Mouse (Mus musculus) B cell, adult 2 months (primary cell): ENCODE measurements at regions not wholly inside any gene's neighbourhood (a gene's known extent, or its start where the extent isn't known, plus 50 kb on each side); places are given as distances from the start of the nearest gene placed in this dataset.
A peak's percentile ranks its signal among the peaks of the same experiment; 100 is the strongest.

Source experiments
- DNase-seq, 2 experiments: peaks; one replicate each; pipeline ENCODE4 v3.0.0; 2022

DNA sequence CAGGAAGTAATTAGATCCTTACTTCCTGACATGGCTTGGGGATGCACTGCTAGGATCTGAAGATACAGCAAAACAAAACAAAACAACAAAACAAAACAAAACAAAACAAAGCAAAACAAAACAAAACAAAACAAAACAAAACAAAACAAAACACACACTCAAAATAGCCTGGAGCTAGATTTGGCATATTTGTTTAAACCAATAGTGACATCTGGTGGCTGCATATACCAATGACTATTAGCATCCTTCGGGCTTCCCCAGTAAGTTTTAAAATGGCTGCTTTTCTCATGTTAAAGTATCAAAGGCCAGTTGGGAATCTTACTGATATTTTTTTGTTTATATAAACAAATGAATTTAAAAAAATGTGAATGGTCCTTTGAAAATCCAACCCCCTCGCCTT, 52.9 kb upstream of the Ica1 start:
- peak; percentile 9 for DNase-seq

DNA sequence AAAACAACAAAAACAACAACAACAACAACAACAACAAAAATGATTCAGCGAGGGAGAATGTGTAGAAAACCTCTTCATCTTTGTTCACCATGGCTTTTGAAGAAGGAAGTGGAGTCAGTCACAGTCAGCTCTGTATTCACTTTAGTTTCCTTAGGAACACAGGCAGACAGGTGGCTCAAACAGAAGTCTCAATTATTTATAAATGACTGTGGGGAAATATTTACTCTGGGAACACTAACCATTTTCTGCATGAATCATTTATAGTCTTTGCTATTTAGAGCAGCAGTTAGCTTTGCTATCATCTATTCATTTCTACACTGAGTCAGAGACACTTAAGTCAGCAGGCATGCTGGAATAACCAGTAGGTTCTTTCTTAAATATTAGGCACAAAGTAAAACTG, 54.6 kb upstream of the Ica1 start:
- no peak for DNase-seq

DNA sequence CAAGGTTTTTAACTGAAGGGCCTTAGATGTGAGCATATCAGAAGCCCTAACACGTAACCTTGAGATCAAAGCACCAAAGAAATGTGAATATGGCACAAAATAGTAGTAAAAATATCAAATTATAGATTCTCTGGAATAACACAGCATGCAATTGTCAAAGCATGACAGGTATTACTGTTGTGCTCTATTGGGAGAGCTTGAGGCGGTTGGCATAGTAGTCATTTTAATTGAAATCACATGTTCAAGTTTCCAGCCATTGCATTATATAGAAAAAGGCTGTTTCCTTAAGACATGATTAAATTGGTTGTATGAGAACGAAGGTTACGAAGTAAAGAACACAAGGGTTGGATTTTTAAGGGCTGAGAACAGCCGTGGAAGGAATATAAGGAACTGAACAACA, 75.4 kb upstream of the Ica1 start:
- DNase-seq: no peak

DNA sequence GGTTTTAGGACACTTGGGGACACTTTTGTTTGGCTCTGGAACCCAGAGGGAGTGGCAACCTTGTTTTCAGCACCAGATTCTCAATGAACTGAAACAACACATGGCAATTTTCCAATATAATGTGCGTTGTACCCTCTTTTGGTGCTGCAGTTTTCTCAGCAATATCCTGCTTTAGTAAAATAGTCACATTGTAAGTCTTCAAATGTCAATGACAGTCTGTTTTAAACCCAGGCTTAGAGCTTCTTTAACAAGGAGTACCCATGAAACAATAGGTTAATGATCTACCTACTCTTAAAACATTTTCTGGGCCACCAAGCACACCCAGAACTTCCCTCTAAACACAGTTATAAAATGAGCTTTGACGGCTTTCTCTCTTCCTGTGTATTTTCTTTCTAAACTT, 82.3 kb upstream of the Ica1 start:
- DNase-seq: no peak

DNA sequence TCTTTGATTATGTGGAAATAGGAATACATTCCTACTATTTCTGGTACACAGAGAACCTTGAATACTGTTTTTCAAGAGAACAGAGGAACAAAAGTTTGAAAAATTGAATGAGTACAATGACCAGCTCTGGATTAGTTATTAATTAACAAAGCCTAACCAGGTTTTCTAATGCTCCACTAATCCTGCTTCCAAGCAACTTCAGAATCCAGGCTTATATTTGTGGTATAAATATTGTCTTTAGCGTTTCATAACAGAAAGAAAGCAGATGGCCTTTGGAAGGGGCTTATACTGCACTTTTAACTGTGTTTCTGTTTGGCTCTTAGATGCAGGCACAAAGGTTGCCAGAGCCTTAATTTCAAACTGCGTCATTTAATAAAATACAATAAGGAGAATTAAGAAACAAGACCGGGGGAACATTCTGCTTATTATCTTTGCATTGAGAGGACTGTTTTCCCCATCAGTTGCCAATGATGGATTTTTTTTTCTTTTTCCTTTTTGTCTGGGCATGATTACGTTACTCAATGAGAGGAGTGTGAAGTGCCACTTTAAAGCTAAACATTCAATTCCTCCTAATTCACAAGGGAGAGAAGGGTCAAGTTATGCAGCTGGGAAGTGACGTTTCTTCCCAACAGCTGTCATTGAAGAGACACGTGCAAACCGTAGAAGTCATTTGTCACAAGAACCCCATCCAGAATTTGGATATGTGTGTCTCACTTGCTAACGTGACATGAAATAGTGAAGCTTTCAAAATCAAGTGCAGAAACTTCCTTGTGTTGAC, 84.2 kb upstream of the Nxph1 start:
- no peak for DNase-seq

DNA sequence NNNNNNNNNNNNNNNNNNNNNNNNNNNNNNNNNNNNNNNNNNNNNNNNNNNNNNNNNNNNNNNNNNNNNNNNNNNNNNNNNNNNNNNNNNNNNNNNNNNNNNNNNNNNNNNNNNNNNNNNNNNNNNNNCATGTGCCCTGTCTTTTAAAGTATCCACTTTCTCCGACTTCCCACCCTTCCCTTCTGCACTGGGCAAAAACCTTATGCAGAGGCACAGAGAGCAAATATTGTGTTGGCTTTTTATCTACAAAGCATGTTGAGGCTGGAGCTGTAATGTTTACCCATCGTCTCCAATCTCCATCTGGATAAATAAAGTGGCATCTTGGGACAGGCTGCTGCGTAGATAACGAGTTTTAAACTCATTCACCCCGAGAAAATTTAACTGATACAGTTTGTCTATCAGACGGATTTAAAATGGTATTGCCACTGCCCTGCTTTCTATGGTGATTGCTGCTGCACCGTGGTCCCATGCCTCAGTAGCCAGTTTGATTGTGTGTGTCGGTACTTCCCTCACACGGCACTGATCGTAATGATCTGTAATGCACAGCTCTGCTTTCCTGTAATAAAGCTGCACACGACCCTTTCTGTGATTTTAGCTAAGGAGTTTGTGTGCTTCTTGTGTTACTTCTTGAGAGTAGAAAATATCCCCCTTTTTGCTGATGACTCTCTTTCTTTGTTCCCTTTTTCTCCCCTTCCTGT, 70.7 kb upstream of the Nxph1 start:
- DNase-seq: no peak

DNA sequence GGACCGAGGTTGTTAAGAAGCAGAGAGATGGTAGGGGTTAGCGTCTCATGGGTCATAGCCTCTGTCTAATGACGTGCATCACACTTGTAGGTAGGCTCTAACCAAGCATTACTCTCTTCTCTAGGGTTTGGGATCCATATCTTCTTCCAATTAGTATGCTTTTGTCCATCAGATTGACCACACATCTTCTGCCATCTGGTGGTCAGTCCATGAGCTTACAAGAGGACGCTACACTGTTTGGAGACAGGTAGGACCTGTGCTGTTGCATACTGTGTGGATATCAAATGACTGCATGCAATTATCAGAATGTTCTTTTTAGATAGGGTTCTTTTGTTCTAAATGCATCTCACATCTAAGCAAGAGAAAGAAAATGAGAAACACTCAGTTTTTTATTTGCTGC, 54.6 kb upstream of the Nxph1 start:
- no peak for DNase-seq

DNA sequence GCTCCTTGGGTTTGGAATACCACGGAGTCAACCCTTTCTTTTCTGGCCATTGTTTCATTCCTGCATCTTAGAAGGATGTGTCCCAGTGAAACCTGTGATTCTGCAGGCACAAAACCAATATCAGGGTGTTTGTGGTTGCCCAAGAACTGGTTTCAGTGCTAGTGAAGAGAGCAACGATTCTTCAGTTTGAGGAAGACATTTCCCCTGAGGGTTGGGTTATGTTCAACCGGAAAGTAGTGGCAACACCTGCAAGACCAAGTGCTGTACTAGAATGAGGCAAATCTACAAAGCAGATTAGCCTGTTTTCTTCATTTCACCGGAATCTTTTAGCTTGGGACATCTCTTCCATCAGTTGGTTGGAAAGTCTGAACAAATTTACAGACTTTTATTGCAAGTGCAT, 52.1 kb upstream of the Nxph1 start:
- DNase-seq: peak; percentile 5 to 8

DNA sequence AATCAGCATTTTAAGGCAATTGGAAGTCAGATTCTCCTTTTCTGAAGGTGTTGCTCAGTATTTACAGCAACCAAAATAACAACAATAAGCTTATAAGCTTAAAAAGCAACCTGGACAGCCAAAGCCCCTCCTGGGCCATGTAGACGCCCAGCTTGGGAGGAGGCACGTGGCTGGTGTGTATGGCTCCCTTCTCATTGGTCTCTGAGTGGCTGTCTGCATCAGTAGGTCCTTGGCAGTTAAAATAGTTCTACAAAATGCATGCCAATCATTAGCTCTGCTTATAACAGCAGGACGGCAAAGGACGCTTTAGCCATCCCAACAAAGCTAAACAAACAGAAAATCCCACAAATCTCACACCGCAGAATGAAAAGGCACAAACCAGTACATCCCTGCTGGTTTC, 51.4 kb upstream of the Nxph1 start:
- no peak for DNase-seq

DNA sequence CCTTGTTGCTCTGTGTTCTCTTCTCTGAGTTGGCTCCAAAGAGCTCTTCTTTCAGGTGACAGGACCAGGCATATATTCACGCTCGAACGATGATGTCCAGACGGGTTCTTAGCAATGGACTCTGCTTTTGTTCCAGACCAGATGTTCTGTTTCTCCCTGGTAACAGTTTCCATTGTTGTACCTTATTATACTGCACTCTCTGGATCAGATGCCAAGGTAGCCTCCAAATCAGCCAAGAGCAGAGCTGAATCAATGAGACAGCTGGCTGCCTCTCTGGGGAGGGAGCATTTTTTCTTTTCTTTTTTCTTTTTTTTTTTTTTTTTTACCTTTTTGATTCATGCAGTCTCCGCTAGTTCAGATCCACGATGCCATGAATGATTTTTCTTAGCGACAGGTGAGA, 50.9 kb upstream of the Nxph1 start:
- DNase-seq: no peak

DNA sequence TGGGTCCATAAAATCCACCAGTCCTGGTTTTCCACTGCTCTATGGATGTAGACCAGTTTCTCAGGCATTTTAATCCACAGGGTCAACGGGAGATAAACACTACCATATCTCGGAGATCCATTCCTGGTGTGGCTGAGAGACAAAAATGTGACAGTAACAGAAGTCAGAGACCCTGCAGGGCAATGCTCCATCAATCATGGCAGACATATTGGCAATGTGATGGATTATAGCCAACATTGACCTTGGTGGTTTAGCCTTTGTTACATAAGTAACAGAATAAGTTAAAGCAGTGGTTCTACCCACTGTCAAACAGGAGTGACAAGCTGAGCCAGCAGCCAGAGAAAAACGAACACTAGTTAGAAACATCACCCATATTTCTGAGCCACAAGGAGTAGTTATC, 50.0 kb upstream of the Nxph1 start:
- no peak for DNase-seq
